Mouse (Mus musculus) stomach, postnatal 0 days (tissue): Measurements from ENCODE around the gene Nxn. TPM values are rescaled to one million over a fixed set of nuclear protein-coding genes. Genes with fewer than 3 reads are reported as not detected.

Experiments used
- ATAC-seq: fragments of 200-750 bp; cut with Nextera tagmentation; 2 replicates; pipeline ENCODE4 v1.8.0; 2017; ENCODE audit not compliant: low FRiP score, low TSS enrichment
- DNase-seq: peaks from one replicate; pipeline ENCODE4 v3.0.0-alpha.2; 2016; ENCODE audit warnings: low spot score
- H3K27ac ChIP-seq: fragments of 300-500 bp; sonication (generic); replicated peaks from 2 replicates; pipeline ENCODE4 v1.5.1; 2014; ENCODE audit warnings: mild to moderate bottlenecking, control low read depth
- H3K27me3 ChIP-seq: fragments of 300-500 bp; sonication (generic); 2 replicates; pipeline ENCODE4 v1.6.1; 2014; ENCODE audit warnings: low read length; ENCODE audit not compliant: control insufficient read depth, insufficient read depth
- H3K36me3 ChIP-seq: fragments of 300-500 bp; sonication (generic); 2 replicates; pipeline ENCODE4 v1.6.1; 2014; ENCODE audit warnings: low read length, mixed read lengths; ENCODE audit not compliant: control insufficient read depth, insufficient read depth
- H3K4me1 ChIP-seq: fragments of 300-500 bp; sonication (generic); replicated peaks from 2 replicates; pipeline ENCODE4 v1.6.1; 2014; ENCODE audit warnings: antibody characterized with exemption; ENCODE audit not compliant: control insufficient read depth, insufficient read depth
- H3K4me2 ChIP-seq: fragments of 300-500 bp; sonication (generic); replicated peaks from 2 replicates; pipeline ENCODE4 v1.6.1; 2014; ENCODE audit warnings: low read depth, mild to moderate bottlenecking, control low read depth, moderate library complexity
- H3K4me3 ChIP-seq: fragments of 300-500 bp; sonication (generic); 2 replicates; pipeline ENCODE4 v1.5.1; 2014; ENCODE audit warnings: low read depth, low read length, control low read depth
- H3K9ac ChIP-seq: fragments of 300-500 bp; sonication (generic); 2 replicates; pipeline ENCODE4 v1.6.1; 2014; ENCODE audit warnings: mild to moderate bottlenecking, low read length, control low read depth, mixed read lengths
- H3K9me3 ChIP-seq: fragments of 300-500 bp; sonication (generic); 2 replicates; pipeline ENCODE4 v1.6.1; 2016; ENCODE audit warnings: low read length; ENCODE audit not compliant: control insufficient read depth
- CTCF ChIP-seq: IDR thresholded peaks from 2 replicates; pipeline ENCODE4 v1.5.1; 2016; ENCODE audit warnings: antibody characterized with exemption, low read depth, mild to moderate bottlenecking, moderate library complexity
- EP300 ChIP-seq: optimal IDR thresholded peaks from 2 replicates; pipeline ENCODE3; 2016; ENCODE audit warnings: antibody characterized with exemption
- WGBS: fragments of 180-500 bp; shearing (Covaris S2); extraction: QIAGEN DNeasy Blood & Tissue Kit; methylation state at CpG from one replicate; pipeline ENCODE4 v1.1.7; 2014; 5-methylcytosine and 5-hydroxymethylcytosine counted together
- polyA plus RNA-seq: library from polyadenylated mRNA; unstranded; fragments of >200 nt; fragmentation: Nextera tagmentation; extraction: Ambion mirVana; gene quantifications from 2 replicates; pipeline ENCODE4 v1.2.1, GENCODE M21; 2015

The Nxn gene
- polyA plus RNA-seq, 1 experiment from 2014 or later, result 24.0 TPM

- no peak for TF ChIP-seq CTCF
- no peak for TF ChIP-seq EP300
- Histone ChIP-seq H3K9me3 (no peaks in the 10 kb centered on the region), H3K4me2 (no peak overlapping the region), H3K27ac (peak overlapping the region; percentile 40; the same call in 1 of the 2 replicates), H3K36me3 (peaks cover 33% of the 10 kb centered on the region), H3K27me3 (no peaks in the 10 kb centered on the region), H3K9ac (no peak overlapping the region), H3K4me1 (0 out of 2 replicates have a peak, but pooled peaks cover 3% of the 10 kb centered on the region), H3K4me3 (no peak overlapping the region)
- WGBS, result 53% methylated on average over 4 of the region's 4 CpGs
- no peak for ATAC-seq
- no peak for DNase-seq
These were observed 22.0 kb upstream of the Nxn start for GRCm38 (mm10) chr11:76420896-76421295.

- Histone ChIP-seq H3K27ac (0 out of 2 replicates have a peak overlapping the region, but pooled peaks have one; percentile 24), H3K4me1 (no peaks in the 10 kb centered on the region), H3K36me3 (peaks cover 39% of the 10 kb centered on the region), H3K9me3 (no peaks in the 10 kb centered on the region), H3K4me2 (no peak overlapping the region), H3K27me3 (no peaks in the 10 kb centered on the region), H3K9ac (no peak overlapping the region), H3K4me3 (no peak overlapping the region)
- 82% methylated on average over 4 of the region's 4 CpGs for WGBS
- TF ChIP-seq CTCF (no peak), EP300 (no peak)
- no peak for DNase-seq
- no peak for ATAC-seq
These were observed 20.2 kb upstream of the Nxn start for GRCm38 (mm10) chr11:76419179-76419578.

GRCm38 (mm10) chr11:76418423-76418822 is 19.5 kb upstream of the Nxn start:
- DNase-seq (no peak), ATAC-seq (no peak)
- H3K27me3 ChIP-seq, result no peaks in the 10 kb centered on the region
- no peaks in the 10 kb centered on the region for H3K9me3 ChIP-seq
- H3K27ac ChIP-seq, result no peak overlapping the region
- TF ChIP-seq CTCF (no peak), EP300 (no peak)
- no peak overlapping the region for H3K9ac ChIP-seq
- no peaks in the 10 kb centered on the region for H3K4me1 ChIP-seq
- 67% methylated on average over 8 of the region's 8 CpGs for WGBS
- H3K36me3 ChIP-seq, result peaks cover 39% of the 10 kb centered on the region
- no peak overlapping the region for H3K4me2 ChIP-seq
- H3K4me3 ChIP-seq, result no peak overlapping the region

DNA sequence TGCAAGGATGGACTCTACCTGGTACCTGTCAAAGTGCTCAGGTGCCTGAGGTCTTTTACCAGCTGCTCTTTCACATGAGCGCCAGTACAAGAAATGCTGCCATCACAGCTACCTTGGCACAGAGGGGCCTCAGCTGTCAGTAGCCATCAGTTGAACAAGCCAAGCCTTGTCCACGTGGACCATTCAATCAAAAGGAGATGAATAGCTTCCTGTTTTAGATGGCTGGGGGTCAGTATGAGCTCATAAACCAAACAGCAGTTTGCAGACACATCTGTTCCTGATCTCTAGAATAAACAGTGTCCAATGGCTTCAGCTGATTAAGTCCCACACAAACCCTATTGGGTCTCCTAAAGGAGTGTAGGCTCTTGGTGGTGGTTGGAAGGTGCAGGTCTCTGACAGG is 17.0 kb upstream of the Nxn start:
- Histone ChIP-seq H3K36me3 (peaks cover 29% of the 10 kb centered on the region), H3K27ac (peak overlapping the region; percentile 49; the same call in 1 of the 2 replicates), H3K9me3 (no peaks in the 10 kb centered on the region), H3K4me1 (no peaks in the 10 kb centered on the region), H3K4me3 (no peak overlapping the region), H3K4me2 (no peak overlapping the region), H3K9ac (no peak overlapping the region), H3K27me3 (no peaks in the 10 kb centered on the region)
- ATAC-seq, result peak; percentile 26; the same call in 1 of the 2 replicates
- no peak for DNase-seq
- TF ChIP-seq CTCF (no peak), EP300 (no peak)
- WGBS, result 32% methylated on average over 2 of the region's 2 CpGs

- H3K27ac ChIP-seq, result no peak overlapping the region
- DNase-seq (no peak), ATAC-seq (no peak)
- H3K4me2 ChIP-seq, result no peak overlapping the region
- H3K4me3 ChIP-seq, result no peak overlapping the region
- H3K9ac ChIP-seq, result no peak overlapping the region
- H3K9me3 ChIP-seq, result no peaks in the 10 kb centered on the region
- H3K27me3 ChIP-seq, result no peaks in the 10 kb centered on the region
- no peak for TF ChIP-seq EP300
- no peak for TF ChIP-seq CTCF
- no peaks in the 10 kb centered on the region for H3K4me1 ChIP-seq
- H3K36me3 ChIP-seq, result peaks cover 26% of the 10 kb centered on the region
- WGBS, result 87% methylated on average over 4 of the region's 4 CpGs
These were observed 16.1 kb upstream of the Nxn start for GRCm38 (mm10) chr11:76415001-76415400.

GRCm38 (mm10) chr11:76413202-76413601 is 14.3 kb upstream of the Nxn start:
- no peak for TF ChIP-seq CTCF
- TF ChIP-seq EP300, result no peak
- DNase-seq (no peak), ATAC-seq (peak; percentile 13; the same call in 1 of the 2 replicates)
- Histone ChIP-seq H3K9me3 (no peaks in the 10 kb centered on the region), H3K4me1 (no peaks in the 10 kb centered on the region), H3K36me3 (peaks cover 11% of the 10 kb centered on the region), H3K27ac (no peak overlapping the region), H3K4me2 (no peak overlapping the region), H3K9ac (no peak overlapping the region), H3K27me3 (no peaks in the 10 kb centered on the region), H3K4me3 (no peak overlapping the region)
- WGBS, result 62% methylated on average over 4 of the region's 4 CpGs
